28 mouse cellular contexts compared by ENCODE assay signal in genomic region chr19:53497910-53498309, GRCm38 (mm10).
"Had no signal": no experiment of that assay in that cellular context is flagged by ENCODE, and none has a peak within 500 bp of the region (broad histone marks: within the 10 kb centered on the region; RNA-seq: fewer than 3 reads in every experiment).

No protein-coding gene starts in this region.

- H3K27ac ChIP-seq: gastrocnemius, adult 2 months; heart, embryonic 10.5 days; hindbrain, embryonic 10.5 days; hindbrain, embryonic 12.5 days; hindbrain, embryonic 14.5 days; intestine, embryonic 15.5 days; layer of hippocampus, adult 2 months; left cerebral cortex, adult 2 months; limb, embryonic 10.5 days; limb, embryonic 12.5 days; liver, embryonic 13.5 days; liver, embryonic 15.5 days had no signal

- H3K4me3 ChIP-seq: gastrocnemius, adult 2 months; heart, embryonic 10.5 days; heart, embryonic 12.5 days; hindbrain, embryonic 10.5 days; hindbrain, embryonic 12.5 days; intestine, embryonic 15.5 days; layer of hippocampus, adult 2 months; left cerebral cortex, adult 2 months; limb, embryonic 10.5 days; limb, embryonic 12.5 days; liver, embryonic 13.5 days; liver, embryonic 15.5 days had no signal

- ATAC-seq: hindbrain, embryonic 16.5 days; inflammation-experienced regulatory T-cells, adult 6 months; intestine, embryonic 15.5 days; intestine, postnatal 0 days had no signal

- H3K27me3 ChIP-seq: heart, embryonic 12.5 days; hindbrain, embryonic 12.5 days; intestine, embryonic 15.5 days; limb, embryonic 12.5 days; liver, embryonic 13.5 days; liver, embryonic 15.5 days had no signal

- DNase-seq: gastrocnemius, adult 2 months; gastrocnemius, postnatal 10 days; gastrocnemius, postnatal 25 days; heart, adult 18-20 months; heart, postnatal 10 days; heart, postnatal 4 days; kidney, adult 18-20 months; kidney, adult 9 months; kidney, postnatal 10 days; kidney, postnatal 25 days; kidney, postnatal 4 days; liver; liver, embryonic 13.5 days had no signal

- H3K36me3 ChIP-seq: heart, embryonic 10.5 days; heart, embryonic 12.5 days; hindbrain, embryonic 10.5 days; hindbrain, embryonic 12.5 days; intestine, embryonic 15.5 days; limb, embryonic 10.5 days; limb, embryonic 12.5 days; liver, embryonic 13.5 days; liver, embryonic 15.5 days had no signal

- H3K9me3 ChIP-seq: heart, embryonic 10.5 days; heart, embryonic 12.5 days; hindbrain, embryonic 10.5 days; hindbrain, embryonic 12.5 days; intestine, embryonic 15.5 days; limb, embryonic 10.5 days; limb, embryonic 12.5 days; liver, embryonic 13.5 days; liver, embryonic 15.5 days had no signal

- H3K9ac ChIP-seq: heart, embryonic 12.5 days; hindbrain, embryonic 12.5 days; hindbrain, embryonic 14.5 days; intestine, embryonic 15.5 days; limb, embryonic 12.5 days; liver, embryonic 13.5 days; liver, embryonic 15.5 days had no signal

- H3K4me2 ChIP-seq: heart, embryonic 12.5 days; hindbrain, embryonic 12.5 days; hindbrain, embryonic 14.5 days; intestine, embryonic 15.5 days; limb, embryonic 12.5 days; liver, embryonic 11.5 days; liver, embryonic 13.5 days; liver, embryonic 15.5 days had no signal
